Mouse (Mus musculus) heart, postnatal 0 days (tissue): Measurements from ENCODE around the gene Shank3.

Experiments
- CTCF ChIP-seq: IDR thresholded peaks from 2 replicates; pipeline ENCODE4 v1.5.1; 2016; ENCODE audit warnings: antibody characterized with exemption, control low read depth, low read depth
- EP300 ChIP-seq: IDR thresholded peaks from 2 replicates; pipeline ENCODE4 v1.6.1; 2016; ENCODE audit warnings: antibody characterized with exemption, low read depth

- TF ChIP-seq CTCF, result no peak
- TF ChIP-seq EP300, result no peak
These were observed 49.4 kb downstream of the Shank3 start for GRCm38 (mm10) chr15:89548837-89549236.
